Mouse (Mus musculus) E14TG2a.4 (cell line): Measurements from ENCODE around the gene Cfc1.

Experiments used
- CTCF ChIP-seq: conservative IDR thresholded peaks from 2 replicates; pipeline ENCODE4 v1.5.1; 2014; ENCODE audit warnings: low read length
- NANOG ChIP-seq: IDR thresholded peaks from 2 replicates; pipeline ENCODE4 v1.6.1; 2014; ENCODE audit warnings: borderline replicate concordance, low read length, mixed read lengths

- TF ChIP-seq CTCF (no peak), NANOG (no peak)
These were observed 881 bp downstream of the Cfc1 start for GRCm38 (mm10) chr1:34536291-34536766.
